Mouse (Mus musculus): ENCODE results near the gene Lrfn3. TPM values are rescaled to one million over a fixed set of nuclear protein-coding genes. Genes with fewer than 3 reads are reported as not detected.

Lrfn3 gene
- polyA plus RNA-seq, 1 experiment: 10.9 TPM

DNA sequence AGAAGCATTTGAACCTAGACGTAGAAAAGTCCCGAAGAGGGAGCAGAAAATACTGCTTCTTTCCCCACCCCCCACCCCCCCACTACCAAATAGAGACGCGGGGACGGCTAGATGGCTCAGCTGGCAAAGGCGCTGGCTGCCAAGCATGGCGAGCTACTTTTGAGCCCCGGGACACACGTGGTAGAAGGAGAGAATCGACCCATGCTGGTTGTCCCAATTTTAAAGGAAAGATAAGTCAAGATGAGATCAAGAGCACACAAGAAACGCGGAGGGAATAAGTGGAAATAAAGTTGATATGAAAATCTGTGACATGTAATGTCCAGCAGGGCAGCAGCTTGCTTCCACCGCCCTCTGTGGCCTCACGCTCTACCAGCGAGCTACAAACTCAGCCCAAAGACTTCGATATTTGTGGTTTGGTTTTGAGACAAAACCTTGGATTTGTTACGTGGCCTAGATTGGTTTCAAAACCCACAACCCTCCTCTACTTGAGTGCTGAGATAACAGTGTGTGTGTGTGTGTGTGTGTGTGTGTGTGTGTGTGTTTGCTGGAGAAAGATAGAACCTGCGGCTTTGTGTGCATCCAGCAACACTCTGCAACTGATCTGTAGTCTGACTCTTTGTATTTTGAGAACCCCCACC lies 29.8 kb downstream of the Lrfn3 start:
- no peak for DNase-seq
- no peak for TF ChIP-seq POLR2A (IDR thresholded peaks at IDR 0.05; ENCODE audit: borderline replicate concordance, extremely low read depth, low read depth, low read length)
- no peak for TF ChIP-seq CTCF (IDR thresholded peaks at IDR 0.05; ENCODE audit: insufficient read depth, low read length)
- Histone ChIP-seq H3K4me3 (replicated peaks; ENCODE audit: extremely low read depth, low read depth, low read length) (no peak overlapping the region), H3K4me1 (ENCODE audit: control insufficient read depth, insufficient read depth, low read length) (no peaks in the 10 kb centered on the region; the same call in none of the 2 replicates)
- whole genome bisulfite sequencing: 47% methylated on average over 18 of the region's 18 CpGs

DNA sequence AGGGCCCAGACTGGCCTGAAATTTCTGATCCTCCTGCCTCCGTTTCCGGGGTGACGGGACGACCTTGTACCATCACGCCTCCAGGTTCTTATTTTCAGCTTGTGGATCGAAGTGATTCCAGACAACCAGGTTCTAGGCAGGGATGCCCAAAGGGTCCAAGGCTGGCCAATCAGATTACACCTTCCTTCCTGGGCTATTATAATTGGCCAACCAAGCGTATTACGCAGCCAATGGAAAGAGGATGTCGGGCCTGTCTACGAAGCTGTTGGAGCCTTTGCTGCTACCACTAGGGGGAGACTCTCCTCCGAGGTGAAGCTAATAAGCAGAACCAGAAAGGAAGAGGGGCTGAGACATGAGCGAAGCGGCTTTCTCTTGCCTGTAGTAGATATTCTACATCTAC lies 30.7 kb downstream of the Lrfn3 start:
- WGBS: 11% methylated on average over 13 of the region's 13 CpGs
- H3K4me1 ChIP-seq (ENCODE audit: control insufficient read depth, insufficient read depth, low read length): no peaks in the 10 kb centered on the region; the same call in none of the 2 replicates

DNA sequence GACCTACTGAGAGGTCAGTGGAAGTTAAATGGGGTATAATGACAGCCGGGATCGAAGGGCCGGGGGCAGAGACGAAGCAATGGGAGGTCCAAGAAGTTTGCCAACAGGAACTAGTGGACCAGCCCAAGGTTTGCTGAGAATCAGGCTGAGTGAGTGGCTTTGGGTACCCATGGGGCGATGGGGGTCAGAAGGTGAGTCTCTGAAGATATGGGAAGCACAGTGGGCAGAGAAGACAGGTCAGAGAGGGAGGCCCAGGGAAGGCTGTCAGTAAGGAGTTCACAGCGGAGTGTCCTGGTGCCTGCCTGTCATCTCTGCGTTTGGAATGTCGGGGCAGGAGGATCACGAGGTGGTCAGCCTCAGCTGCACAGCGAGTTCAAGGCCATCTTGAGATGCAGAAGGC lies 34.2 kb downstream of the Lrfn3 start:
- WGBS: 60% methylated on average over 10 of the region's 10 CpGs
- H3K4me3 ChIP-seq (replicated peaks; ENCODE audit: extremely low read depth, low read depth, low read length): no peak overlapping the region

More for the DNA sequence above, 30.7 kb downstream of the Lrfn3 start:
- H3K4me3 ChIP-seq (replicated peaks; ENCODE audit: extremely low read depth, low read depth, low read length): no peak overlapping the region
- peak; percentile 40 for DNase-seq
- no peak for TF ChIP-seq POLR2A (IDR thresholded peaks at IDR 0.05; ENCODE audit: borderline replicate concordance, extremely low read depth, low read depth, low read length)
- peak; percentile 84 for TF ChIP-seq CTCF (IDR thresholded peaks at IDR 0.05; ENCODE audit: insufficient read depth, low read length)

DNA sequence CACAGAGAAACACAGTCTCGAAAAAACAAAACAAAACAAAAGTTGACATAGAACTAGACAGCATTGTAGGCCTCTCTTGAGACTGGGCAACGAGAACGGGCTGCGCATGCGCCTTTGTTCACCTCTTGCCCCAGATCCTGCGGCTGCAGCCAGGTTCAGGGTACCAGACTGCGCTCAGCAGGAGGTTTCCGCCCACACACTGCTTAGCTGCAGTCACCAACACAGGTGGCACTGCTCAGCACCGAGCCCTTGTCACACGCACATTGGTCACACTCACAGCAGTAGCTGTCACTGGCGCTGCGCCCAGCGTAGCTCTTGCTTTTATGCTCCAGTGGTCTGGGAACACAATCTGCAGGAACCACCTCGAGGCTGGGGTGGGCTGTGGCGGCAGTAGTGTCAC lies 35.4 kb downstream of the Lrfn3 start:
- no peak overlapping the region for H3K4me3 ChIP-seq (replicated peaks; ENCODE audit: extremely low read depth, low read depth, low read length)
- TF ChIP-seq POLR2A (IDR thresholded peaks at IDR 0.05; ENCODE audit: borderline replicate concordance, extremely low read depth, low read depth, low read length): no peak
- no peak for TF ChIP-seq CTCF (IDR thresholded peaks at IDR 0.05; ENCODE audit: insufficient read depth, low read length)
- H3K4me1 ChIP-seq (ENCODE audit: control insufficient read depth, insufficient read depth, low read length): peaks cover 5% of the 10 kb centered on the region
- no peak for DNase-seq
- 45% methylated on average over 15 of the region's 15 CpGs for WGBS

More for the DNA sequence above, 34.2 kb downstream of the Lrfn3 start:
- H3K4me1 ChIP-seq (ENCODE audit: control insufficient read depth, insufficient read depth, low read length): no peaks in the 10 kb centered on the region; the same call in none of the 2 replicates
- DNase-seq: no peak
- TF ChIP-seq CTCF (IDR thresholded peaks at IDR 0.05; ENCODE audit: insufficient read depth, low read length) (no peak), POLR2A (IDR thresholded peaks at IDR 0.05; ENCODE audit: borderline replicate concordance, extremely low read depth, low read depth, low read length) (no peak)

DNA sequence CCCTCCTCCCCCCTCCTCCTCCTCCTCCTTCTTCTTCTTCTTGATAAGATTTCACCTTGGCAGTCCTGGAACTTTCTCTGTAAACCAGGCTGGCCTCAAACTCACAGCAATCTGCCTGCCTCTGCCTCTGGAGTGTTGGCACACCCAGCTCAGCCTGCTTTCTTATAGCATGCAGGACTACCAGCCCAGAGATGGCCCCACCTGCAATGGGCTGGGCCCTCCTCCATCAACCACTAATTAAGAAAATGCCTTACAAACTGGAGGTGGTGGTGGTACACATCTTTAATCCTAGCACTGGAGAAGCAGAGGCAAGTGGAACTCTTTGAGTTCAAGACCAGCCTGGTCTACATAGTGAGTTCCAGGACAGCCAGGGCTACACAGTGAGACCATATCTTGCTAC lies 36.1 kb downstream of the Lrfn3 start:
- no peak for DNase-seq
- Histone ChIP-seq H3K4me3 (replicated peaks; ENCODE audit: extremely low read depth, low read depth, low read length) (no peak overlapping the region), H3K4me1 (ENCODE audit: control insufficient read depth, insufficient read depth, low read length) (peaks cover 5% of the 10 kb centered on the region)
- TF ChIP-seq POLR2A (IDR thresholded peaks at IDR 0.05; ENCODE audit: borderline replicate concordance, extremely low read depth, low read depth, low read length): no peak
- no peak for TF ChIP-seq CTCF (IDR thresholded peaks at IDR 0.05; ENCODE audit: insufficient read depth, low read length)

DNA sequence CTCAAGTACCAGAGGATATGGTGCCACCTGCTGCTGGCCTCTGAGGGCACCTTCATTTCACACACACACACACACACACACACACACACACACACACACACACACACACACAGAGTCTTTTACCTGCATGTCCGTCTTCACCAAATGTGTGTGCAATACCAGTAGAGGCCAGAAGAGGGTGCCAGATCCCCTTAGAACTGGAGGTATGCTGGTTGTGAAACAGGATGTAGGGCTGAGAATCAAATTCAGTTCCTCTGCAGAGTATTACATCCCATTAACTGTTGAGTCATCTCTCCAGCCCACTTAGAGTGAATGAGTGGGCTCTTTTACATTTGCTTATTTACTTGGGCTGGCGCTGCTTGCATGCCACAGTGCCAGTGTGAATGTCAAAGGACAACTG lies 37.2 kb downstream of the Lrfn3 start:
- WGBS: 46% methylated on average over 2 of the region's 2 CpGs
- DNase-seq: peak; percentile 26
- peaks cover 9% of the 10 kb centered on the region for H3K4me1 ChIP-seq (ENCODE audit: control insufficient read depth, insufficient read depth, low read length)
- H3K4me3 ChIP-seq (replicated peaks; ENCODE audit: extremely low read depth, low read depth, low read length): no peak overlapping the region
- TF ChIP-seq CTCF (IDR thresholded peaks at IDR 0.05; ENCODE audit: insufficient read depth, low read length) (peak; percentile 17; the same call in 1 of the 2 replicates), POLR2A (IDR thresholded peaks at IDR 0.05; ENCODE audit: borderline replicate concordance, extremely low read depth, low read depth, low read length) (no peak)

DNA sequence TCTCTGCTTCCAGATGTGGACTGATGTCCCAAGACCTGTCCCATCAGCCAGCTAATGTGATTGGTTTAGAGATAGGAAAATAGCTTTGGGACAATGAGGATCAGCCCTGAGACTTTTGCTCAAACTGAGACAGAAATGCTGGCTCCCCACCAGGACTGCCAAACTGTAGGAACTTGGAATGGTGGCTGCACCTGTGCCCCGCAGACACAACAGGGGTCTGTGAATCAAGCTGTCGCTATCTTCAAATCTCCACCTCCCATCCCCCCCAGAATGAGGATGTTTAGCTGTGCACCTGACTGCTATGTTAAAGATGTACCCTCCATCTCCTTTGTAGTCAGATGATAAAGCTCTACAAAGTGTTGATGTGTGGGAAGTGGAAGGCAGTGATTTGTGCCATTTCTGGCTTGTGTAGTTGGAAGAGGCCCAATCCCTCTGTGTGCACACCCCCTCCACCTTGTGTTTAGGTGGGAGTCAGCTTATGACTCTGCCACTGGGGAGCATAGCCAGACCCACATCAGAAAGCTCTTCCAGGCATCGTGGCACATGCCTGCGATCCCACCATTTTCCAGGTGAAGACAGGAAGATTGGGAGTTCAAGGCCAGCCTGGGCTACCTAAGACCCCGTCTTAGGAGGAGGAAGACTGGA lies 38.1 kb downstream of the Lrfn3 start:
- TF ChIP-seq POLR2A (IDR thresholded peaks at IDR 0.05; ENCODE audit: borderline replicate concordance, extremely low read depth, low read depth, low read length): no peak
- H3K4me3 ChIP-seq (replicated peaks; ENCODE audit: extremely low read depth, low read depth, low read length): no peak overlapping the region
- H3K4me1 ChIP-seq (ENCODE audit: control insufficient read depth, insufficient read depth, low read length): peaks cover 9% of the 10 kb centered on the region
- WGBS: 85% methylated on average over 5 of the region's 5 CpGs
- no peak for DNase-seq

DNA sequence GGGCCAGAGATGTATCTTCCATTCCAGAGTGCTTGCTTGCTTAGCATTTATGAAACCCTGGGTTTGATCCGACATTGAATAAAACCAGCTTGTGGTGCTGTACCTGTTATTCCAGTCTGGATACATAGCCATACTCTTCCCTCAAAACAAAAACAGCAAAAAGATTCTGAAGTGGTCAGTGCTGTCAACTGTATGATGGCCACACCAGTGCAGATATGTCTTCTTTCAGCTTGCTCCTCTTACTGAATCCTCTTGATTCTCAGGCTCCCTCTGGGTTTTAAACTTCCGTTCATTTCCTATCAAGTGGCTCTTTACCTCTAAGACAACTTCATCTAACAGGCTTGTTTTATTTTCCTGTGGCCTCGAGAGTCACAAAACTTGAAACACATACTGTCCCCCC lies 38.8 kb downstream of the Lrfn3 start, which contains the start of gene Sdhaf1:
Gene Sdhaf1 (minus strand): TSS at position 101 of the 400 bp plus-strand sequence.
- no peak for TF ChIP-seq POLR2A (IDR thresholded peaks at IDR 0.05; ENCODE audit: borderline replicate concordance, extremely low read depth, low read depth, low read length)
- TF ChIP-seq CTCF (IDR thresholded peaks at IDR 0.05; ENCODE audit: insufficient read depth, low read length): no peak
- 71% methylated on average over 3 of the region's 3 CpGs for WGBS
- no peak within 1 kb of the TSS for H3K4me3 ChIP-seq (replicated peaks; ENCODE audit: extremely low read depth, low read depth, low read length)

DNA sequence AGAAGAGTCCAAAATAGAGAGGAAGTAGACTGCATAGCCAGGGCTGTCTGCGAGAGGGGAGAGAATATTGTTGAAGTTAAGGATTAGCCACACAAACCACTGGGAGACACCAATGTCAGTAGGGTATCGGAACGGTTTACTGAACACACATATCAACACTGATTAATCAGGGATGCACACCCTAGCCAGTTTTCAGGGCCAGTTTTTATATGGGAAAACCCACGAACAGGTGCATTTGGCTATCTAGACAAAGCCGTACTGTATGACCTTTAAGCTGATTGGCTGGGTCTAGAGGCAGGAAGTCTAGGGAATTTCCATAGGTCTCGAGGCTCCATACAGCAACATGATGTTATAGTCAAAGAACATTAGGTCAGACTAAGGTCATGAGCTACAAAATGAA lies 39.7 kb downstream of the Lrfn3 start:
- TF ChIP-seq POLR2A (IDR thresholded peaks at IDR 0.05; ENCODE audit: borderline replicate concordance, extremely low read depth, low read depth, low read length): no peak
- TF ChIP-seq CTCF (IDR thresholded peaks at IDR 0.05; ENCODE audit: insufficient read depth, low read length): no peak
- Histone ChIP-seq H3K4me3 (replicated peaks; ENCODE audit: extremely low read depth, low read depth, low read length) (no peak overlapping the region), H3K4me1 (ENCODE audit: control insufficient read depth, insufficient read depth, low read length) (peaks cover 9% of the 10 kb centered on the region)
- 20% methylated on average over 6 of the region's 6 CpGs for WGBS
- no peak for DNase-seq

More for the DNA sequence above, 38.8 kb downstream of the Lrfn3 start, which contains the start of gene Sdhaf1:
- peaks cover 9% of the 10 kb centered on the region for H3K4me1 ChIP-seq (ENCODE audit: control insufficient read depth, insufficient read depth, low read length)
- no peak for DNase-seq

DNA sequence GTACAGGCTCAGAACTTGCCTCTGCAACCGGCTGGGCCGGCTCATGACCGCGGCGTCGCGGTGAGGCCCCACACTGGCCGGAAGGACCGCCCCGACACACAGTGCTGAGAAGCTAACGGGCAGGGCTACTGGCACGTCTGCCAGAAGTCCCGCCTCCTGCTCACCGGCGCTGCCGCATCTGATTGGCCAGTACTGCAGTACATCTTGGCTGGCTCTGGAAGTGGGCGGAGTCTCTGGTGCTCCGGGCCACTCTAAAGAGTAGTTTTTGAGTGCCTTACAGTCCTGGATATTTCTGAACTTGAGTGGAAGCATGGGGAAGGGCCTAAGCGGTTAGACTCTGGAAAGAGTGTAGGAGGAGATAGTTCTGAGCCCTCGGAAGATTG lies 40.3 kb downstream of the Lrfn3 start:
- Histone ChIP-seq H3K4me1 (ENCODE audit: control insufficient read depth, insufficient read depth, low read length) (peaks cover 9% of the 10 kb centered on the region), H3K4me3 (replicated peaks; ENCODE audit: extremely low read depth, low read depth, low read length) (peak overlapping the region; percentile 66)
- peak; percentile 97 for DNase-seq
- TF ChIP-seq CTCF (IDR thresholded peaks at IDR 0.05; ENCODE audit: insufficient read depth, low read length): no peak
- TF ChIP-seq POLR2A (IDR thresholded peaks at IDR 0.05; ENCODE audit: borderline replicate concordance, extremely low read depth, low read depth, low read length): peak; percentile 74
- under 1% methylated on average over 20 of the region's 20 CpGs for WGBS

Data from lung, adult 2 months (tissue).